Mouse (Mus musculus): ENCODE measurements around the gene Map4k4. TPM values are rescaled to one million over a fixed set of nuclear protein-coding genes. Genes with fewer than 3 reads are reported as not detected.

Map4k4 gene
- polyA plus RNA-seq (2015; fragmentation: Nextera tagmentation; extraction: Ambion mirVana) = 14.6 and 18.1 TPM in 2 replicates

GRCm38 (mm10) chr1:39900181-39901005, at the start of gene Map4k4:
Gene Map4k4, plus strand, starts transcription at chr1:39900913.

GRCm38 (mm10) chr1:40073779-40074178, 173.1 kb downstream of the Map4k4 start, which contains the start of gene Il1r2:
Gene Il1r2, plus strand, starts transcription at chr1:40074079.

Other genes with a start within 250 kb of the Map4k4 start
- 0.59 and 2.7 TPM in 2 replicates for gene Creg2, start 249.4 kb upstream of the Map4k4 start, polyA plus RNA-seq (2015; fragmentation: Nextera tagmentation; extraction: Ambion mirVana)
- gene Rfx8, start 179.9 kb upstream of the Map4k4 start, polyA plus RNA-seq (2015; fragmentation: Nextera tagmentation; extraction: Ambion mirVana) = 0.30 and 0.59 TPM in 2 replicates
- gene Gm3646, start 95.6 kb upstream of the Map4k4 start, polyA plus RNA-seq (2015; fragmentation: Nextera tagmentation; extraction: Ambion mirVana) = 0.60 TPM in 1 of 2 replicates, not detected in the other
- gene Il1r2, start 173.2 kb downstream of the Map4k4 start, polyA plus RNA-seq (2015; fragmentation: Nextera tagmentation; extraction: Ambion mirVana) = 2.3 and 2.4 TPM in 2 replicates